Mouse (Mus musculus): ENCODE measurements around the gene Stra6l.

Stra6l gene

DNA sequence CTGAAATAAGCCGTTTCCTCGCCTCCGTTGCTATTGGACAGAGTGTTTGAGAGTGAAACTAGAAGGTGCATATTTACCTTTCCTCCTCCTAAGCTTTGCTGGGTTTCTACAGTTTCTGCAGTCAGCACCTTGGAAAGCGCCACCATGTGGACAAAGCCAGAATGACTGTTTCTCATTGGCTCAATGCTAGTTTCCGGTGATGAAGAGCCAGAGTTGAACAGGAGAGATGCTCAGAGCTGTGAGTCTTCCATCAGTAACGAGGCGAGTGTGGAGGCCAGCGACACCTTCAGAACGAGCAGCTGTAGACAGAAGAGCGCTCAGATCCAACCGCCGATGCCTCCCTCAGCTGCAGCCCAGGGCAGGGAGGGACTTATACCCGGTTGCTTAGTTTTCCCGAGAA, 4.1 kb upstream of the Stra6l start:
- peak in 1 of 2 experiments; percentile 52 for DNase-seq (ENCODE audit: low spot score in 2 of 2)

DNA sequence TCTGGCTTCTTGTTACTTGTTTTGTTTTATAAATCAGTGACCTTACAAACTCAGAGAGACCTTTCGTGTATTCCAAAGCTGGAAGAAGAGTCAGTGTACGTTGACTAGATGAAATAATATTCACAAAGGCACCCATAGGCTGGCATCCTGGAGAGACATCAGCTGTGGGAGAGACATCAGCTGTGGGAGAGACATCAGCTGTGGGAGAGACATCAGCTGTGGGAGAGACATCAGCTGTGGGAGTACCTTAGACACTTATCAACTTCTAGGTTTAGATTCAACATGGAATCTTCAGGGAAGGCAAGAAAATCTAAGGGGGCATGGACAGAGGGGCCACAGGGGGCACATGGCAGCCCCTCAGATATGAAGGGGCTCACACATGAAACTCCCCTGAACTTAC, 2.2 kb upstream of the Stra6l start:
- no peak for DNase-seq (ENCODE audit: low spot score in 2 of 2)

DNA sequence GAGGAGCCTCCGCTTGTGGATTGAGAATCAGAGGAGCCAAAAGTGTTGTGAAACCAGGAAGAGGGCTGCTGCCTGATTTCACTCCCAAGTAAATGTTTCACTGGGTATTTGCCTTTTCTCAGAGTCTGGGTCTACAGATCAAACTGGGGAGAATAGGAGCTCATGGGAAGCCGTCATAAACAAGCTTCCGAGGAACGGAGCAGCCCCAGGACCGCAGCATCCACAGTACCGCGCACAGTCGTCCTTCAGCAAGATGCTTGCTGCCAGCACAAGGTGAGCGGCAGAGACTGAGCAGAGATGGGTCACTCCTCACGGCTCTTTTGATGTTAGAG, 327 bp downstream of the Stra6l start:
- DNase-seq (ENCODE audit: low spot score in 2 of 2), result no peak

DNA sequence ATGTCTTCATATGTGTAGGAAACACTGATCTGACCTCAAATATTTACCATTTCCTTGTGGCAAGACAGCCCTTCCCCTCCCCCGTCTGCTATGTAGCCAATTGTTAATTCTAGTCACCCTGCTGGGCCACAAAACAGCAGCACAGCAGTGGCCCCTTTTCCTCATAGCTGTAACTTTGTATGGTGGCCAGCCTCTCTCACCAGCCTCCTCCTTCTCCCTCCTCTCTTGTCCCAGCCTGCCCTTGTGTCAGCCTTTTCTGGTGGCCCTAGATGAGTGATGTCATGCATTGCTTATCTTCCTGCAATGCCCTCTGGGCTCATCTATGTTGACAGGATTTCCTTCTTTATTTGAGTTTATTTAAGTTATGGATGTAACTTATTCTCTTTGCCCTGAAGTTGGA, 955 bp downstream of the Stra6l start:
- no peak for DNase-seq (ENCODE audit: low spot score in 2 of 2)

DNA sequence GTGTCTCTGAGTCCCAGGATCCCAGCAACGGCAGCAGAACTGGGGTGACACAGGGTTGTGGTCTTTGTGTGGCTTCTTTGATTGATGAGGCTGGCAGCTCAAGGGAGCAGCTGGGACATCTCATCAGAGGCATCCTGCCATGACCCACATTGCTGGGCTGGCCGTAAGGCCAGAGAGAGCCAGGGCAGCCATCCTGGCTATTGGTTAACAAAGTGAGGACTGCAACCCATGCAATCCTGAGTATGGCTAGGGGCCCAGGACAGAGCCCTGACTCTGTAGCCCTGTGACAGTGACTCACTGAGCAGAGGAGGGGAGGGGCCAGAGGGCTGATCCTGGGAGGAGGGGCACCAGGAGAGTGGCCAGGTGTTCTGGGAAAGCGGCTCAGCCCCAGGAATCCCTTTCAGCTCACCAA, 3.2 kb downstream of the Stra6l start:
- DNase-seq (ENCODE audit: low spot score in 2 of 2), result no peak

DNA sequence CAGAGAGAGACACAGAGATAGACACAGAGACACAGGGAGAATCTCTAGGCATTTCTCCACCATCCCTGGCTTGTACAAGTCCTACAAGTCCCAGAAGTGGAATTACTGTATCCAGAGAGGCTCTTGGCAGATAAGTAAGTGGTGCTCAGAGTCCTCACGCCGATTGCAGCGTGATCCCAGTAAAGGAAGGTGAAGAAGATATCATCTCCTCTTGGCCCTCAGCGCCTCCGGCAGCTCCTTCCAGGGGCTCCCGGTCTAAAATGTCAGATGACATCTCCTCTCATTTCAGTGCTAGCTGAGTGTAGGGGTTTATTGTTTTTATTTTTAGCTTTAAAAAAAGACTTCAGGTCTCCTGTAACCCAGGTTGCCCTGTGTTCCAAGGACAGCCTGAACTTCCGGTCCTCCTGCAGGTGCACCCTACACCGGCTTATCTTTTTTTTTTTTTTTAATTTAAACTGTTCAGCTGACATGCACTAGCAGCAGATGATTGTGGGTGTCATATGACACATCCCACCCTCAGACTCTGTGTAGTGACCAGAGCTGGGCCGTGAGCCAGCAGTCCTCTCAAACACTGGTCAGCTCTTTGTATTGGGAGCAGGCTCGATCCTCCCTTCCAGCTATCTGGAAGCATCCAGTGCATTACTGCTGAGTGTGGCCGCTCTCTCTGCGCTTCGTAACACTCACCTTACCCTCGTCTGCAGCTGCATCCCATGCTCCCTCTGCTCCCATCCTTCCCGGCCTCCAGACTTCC, 5.2 kb downstream of the Stra6l start:
- DNase-seq (ENCODE audit: low spot score in 2 of 2), result no peak

DNA sequence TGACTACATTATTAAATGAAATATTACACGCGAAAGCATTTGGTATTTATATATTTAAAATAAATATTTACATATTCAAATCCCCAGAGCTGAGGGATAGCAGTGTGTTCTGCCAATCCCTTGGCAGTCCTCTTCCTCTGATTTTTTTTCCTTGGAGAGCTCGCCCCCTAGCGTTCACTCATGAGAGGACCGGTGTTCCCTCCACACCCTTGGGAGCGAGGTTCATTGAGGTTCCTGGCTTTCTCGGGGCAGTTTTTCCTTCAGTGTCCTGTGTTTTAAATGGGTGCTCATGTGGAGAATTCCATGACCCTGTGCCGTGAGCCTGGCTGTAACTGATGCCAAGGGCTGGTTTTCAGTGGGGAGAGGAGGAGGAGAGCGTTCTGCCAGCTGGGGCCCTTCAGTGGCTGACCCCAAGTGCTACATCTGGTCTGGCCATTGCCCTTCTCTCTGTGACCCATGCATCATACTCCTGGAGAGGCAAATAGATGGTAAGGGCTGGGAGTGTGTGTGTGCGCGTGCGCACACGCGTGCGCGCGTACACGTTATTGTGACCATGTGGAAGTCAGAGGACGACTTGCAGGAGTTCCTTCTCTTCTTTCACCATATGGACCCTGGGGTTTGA, 7.5 kb downstream of the Stra6l start:
- DNase-seq (ENCODE audit: low spot score in 2 of 2), result peak; percentile 75 to 87

DNA sequence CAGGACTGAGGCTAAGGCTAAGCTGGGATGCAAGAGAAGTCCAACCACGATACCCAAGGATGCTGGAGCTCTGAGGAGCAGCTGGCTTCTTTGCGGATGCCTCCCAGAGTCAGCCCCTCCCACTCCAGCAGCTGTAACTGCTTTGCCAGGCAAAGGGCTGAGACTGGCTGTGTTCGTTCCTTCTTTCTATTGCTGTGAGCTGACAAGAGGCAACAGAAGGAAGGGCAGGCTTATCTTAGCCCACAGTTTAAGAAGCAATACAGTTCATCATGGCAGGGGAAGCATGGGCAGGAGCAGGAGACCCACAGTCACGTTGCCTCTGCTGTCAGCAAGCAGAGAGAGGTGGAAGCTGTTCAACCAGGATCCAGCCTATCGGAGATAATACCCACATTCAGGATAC, 12.7 kb downstream of the Stra6l start:
- DNase-seq (ENCODE audit: low spot score in 2 of 2), result no peak

DNA sequence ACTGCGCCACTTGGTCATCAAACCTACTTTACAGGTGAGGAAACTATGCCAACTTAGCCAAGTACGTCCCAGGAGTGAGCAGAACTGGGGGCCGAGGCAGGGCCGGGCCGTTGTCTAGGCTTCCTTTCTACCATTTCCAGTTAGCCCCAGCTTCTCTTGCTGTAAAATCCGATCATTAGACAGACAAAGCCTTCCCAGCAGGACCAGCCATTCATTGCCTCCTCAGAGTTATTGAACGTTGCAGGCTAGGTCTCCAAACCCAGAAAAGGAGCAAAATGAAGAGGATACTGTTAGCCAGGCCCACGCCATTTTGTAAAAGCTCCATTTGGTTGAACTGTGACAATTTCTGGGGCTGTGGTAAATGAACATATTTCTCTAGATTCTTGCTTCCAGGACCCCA, 19.0 kb downstream of the Stra6l start:
- DNase-seq (ENCODE audit: low spot score in 2 of 2), result no peak

DNA sequence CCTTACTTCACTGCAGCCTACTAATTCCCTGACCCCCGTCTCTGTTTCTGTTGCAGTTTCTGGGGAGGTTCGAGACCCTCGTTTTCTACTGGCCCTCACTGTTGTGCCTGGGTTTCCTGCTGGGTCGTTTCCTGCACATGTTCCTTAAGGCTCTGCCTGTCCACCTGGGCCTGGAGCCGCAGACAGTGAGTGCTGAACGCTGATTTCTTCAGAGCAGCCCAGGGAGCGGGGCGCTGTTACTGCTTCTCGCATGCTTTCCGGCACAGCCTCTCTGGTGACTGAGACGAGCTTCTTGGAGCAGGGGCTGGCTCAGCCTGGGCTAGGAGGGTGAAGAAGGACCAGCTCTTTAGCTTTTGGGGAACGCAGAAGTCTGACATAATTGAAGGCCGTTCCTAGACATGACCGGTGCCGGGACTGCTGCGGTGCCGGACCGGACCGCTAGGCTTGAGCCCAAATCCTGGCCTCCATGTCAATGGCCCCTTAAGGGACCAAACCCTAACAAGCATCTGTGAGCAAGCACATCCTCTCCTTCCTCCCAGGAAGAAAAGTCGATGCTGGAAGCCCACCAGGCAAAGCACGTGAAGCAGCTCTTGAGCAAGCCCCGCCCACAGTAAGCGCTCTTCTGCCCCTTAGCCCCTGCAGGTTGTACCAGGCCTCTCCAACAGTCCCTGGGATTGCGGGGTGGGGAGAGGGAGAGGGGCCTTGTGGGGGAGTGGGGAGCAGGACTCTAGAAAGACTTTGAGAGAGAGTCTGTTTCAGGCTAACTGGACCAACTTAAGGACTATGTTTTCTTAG, 20.8 kb downstream of the Stra6l start:
- no peak for DNase-seq (ENCODE audit: low spot score in 2 of 2)

DNA sequence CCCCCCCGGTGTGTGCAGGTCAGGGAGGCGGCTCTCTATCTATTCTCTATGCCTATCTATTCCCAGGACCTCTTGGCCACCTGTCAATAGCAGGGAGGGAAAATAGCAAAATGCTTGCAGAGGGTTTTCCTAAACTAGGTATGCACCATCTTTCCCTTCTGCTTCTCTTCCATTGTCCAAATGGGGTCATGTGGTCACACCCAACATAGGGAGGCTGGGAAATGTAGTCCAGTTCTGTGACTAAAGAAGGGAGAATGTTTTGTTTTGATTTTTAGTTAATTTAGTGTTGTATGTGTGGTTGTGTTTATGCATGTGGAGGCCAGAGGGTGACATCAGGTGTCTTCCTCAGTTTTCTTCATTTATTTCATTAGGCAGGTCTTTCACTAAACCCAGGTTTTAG, 23.7 kb downstream of the Stra6l start:
- no peak for DNase-seq (ENCODE audit: low spot score in 2 of 2)

DNA sequence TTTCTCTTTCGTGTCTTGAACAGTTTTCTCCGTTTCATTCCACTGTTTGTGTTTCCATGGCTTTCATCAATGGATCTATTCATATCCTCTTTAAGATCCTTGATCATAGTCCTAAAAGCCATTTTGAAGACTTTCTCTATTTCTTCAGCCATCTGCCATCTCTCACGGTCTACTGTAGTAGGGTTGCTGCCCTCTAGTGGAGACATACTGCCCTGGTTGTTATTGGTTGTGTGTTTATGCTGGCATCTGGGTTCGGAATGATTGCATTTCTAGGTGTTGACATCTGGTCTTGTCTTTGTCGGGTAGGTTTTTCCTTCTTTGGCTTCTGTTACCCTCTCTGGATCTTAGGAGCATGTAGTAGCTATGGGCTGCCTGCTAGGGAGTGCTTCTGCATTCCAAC, 30.5 kb downstream of the Stra6l start:
- DNase-seq (ENCODE audit: low spot score in 2 of 2), result peak; percentile 34

DNA sequence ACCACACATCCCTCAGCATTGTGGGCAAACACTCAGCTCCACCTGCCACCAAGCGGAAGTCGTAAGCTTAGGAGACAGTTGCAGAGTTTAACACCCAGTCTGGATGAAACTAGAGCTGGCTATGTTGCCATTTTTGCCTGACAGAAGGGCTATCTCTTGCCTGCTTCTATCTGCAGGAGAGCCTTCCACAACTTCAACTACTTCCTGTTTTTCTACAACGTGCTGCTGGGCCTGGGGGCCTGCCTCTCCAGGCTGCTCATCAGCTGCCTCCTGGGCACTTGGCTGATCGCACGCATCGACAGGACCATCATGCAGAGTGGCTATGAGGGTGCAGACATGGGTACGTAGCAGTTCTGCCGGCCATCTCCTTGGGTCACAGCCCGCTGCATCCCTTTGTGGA, 34.1 kb downstream of the Stra6l start:
- DNase-seq (ENCODE audit: low spot score in 2 of 2), result no peak

DNA sequence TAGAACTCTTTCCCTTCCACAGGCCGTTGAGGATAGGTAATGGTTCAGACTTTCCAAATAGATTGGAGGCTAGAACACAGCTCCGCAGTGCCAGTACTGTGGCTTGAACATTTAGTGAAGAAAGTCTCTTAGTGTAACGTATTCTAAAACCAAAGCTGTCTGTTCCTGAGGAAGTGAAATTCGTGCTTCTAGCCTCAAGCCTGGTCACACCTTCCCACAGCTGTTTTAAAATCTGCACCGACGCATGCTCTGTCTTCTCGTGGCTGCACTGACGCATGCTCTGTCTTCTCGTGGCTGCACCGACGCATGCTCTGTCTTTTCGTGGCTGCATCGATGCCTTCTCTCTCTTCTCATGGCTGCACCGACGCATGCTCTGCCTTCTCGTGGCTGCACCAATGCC, 34.8 kb downstream of the Stra6l start:
- DNase-seq (ENCODE audit: low spot score in 2 of 2), result no peak

DNA sequence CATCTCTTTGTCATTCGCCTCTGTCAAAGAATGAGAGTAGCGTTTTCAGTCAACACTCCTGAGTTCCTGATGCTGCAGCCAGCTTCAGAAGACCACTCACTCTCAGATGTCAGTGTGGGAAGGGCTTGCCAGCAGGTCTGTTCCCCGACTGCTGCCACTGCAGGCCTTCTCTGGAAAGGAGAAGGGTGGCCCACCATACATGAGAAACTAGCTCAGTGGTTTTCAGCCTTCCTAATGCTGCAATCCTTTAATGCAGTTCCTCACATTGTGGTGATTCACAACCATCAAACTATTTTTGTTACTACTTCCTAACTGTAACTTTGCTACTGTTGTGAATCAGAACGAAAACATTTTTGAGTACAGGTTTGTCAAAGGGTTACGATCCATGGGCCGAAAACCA, 41.0 kb downstream of the Stra6l start:
- no peak for DNase-seq (ENCODE audit: low spot score in 2 of 2)

DNA sequence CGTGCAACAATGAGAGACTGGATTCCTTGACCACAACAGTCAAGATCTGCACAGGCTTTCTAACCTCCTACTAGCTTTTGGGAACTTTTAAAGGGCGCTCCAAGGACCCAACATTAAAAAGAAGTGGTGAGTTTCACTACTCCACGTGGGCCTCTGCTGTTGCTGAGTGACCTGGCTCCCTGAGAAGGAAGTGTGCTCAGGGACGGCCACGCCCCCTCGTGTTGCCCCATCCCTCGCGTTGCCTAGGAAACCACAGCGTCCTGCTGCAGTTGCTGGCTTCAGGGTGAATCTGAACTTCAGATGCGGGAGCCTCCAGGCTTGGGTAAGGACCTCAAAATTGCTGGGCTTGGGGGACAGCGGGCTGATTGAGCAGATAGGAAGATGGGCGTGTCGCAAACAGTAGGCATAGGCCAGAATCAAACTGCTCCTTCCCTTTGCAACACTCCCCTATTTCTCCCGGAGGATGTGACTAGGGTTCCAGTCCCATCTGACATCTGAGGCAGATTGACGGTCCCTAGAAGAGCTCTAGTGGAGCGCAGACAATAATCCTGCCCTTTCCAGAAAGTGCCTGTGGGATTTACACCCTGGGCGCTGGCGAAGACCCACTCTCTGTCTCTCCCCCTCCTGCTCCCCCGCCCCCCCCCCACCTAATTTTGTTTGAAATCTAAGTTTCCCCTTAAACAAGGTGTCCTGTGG, 41.8 kb downstream of the Stra6l start, which contains the start of gene Ccdc180:
Gene Ccdc180, plus strand, starts transcription at position 238 of the 696 bp plus-strand sequence.
- peak; percentile 66 to 76 for DNase-seq (ENCODE audit: low spot score in 2 of 2)

DNA sequence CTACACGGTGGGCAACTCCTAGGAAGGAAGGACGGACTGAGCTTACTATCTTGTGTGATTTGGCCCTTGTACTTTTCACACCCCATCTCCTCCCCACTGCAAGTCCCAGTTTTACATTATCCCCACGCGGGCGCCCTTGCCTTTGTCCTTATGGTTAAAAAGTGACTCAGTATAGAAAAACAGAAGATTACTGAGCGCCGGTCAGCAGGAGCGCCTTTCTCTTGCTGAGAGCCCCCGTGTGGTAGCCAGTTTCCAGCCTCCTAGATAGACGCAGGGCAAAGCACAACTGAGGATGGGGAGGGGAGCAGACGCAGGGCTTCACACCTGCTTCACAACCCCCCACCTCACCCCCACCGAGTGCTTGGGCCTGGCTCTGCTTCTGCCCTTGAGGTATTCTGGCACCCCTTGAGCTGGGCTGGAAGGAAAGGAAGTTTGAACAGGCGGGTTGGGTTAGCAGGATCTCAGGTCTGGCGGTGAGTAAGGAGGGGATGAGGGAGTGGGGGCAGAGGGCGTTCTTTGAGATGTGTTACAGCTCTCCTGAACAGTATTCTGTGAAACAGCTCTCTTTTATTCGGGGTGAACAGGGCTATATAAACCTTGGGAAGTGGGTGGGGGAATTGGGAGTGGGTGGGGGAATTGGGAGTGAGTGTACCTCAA, 48.1 kb downstream of the Stra6l start:
- DNase-seq (ENCODE audit: low spot score in 2 of 2), result no peak

DNA sequence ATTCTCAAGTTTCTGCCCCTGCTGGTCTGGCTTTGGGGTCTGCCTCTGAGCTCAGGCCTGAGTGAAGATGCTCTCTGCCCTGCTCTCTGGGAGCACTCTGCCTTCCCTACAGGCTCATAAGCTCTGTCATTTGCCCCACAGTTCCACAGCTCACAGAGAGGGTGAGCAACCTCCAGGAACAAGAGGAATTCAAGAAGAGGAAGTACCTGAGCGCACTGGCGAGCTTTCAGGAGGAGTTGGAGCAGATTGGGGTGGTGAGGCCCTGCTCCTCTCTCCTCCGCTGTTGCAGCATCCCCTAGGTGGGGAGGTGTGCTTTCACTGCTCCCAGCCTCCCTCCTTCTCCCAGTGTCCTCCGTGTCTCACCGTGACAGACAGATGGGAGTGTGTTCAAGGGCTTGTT, 49.9 kb downstream of the Stra6l start:
- no peak for DNase-seq (ENCODE audit: low spot score in 2 of 2)

DNA sequence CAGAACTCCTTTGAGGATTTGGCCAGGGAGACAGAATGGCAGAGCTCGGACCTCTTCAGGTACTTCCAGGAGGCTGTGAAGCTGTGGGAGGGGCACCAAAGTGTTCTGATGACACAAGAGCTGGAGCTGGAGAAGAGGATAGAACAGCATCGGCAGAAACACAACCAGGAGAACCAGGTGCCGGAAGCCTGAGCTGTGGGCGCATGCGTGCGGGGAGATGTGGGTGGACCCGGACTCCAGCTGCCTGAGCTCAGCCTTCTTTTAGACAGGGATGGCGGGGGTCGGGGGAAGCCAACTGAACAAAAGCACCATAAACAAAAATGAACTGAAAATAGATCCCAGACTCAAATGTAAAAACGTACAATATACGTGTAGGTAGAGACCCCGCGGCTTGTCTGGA, 60.8 kb downstream of the Stra6l start:
- no peak for DNase-seq (ENCODE audit: low spot score in 2 of 2)

DNA sequence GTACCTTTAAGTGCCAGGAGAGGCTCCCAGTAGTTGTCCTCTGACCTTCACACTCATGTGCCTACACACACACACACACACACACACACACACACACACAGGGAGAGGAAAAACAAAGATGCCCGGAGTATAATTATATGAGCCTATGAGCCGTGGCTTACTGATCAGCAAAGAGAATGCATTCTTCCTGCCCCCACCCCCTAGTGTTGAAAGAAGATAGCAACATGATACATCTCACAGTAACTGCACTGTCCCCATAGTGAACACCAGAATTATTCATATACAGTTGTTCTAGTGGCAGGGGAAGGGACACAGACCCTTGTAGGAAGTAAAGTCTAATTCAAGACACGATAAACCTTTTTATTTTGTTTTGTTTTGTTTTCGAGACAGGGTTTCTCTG, 61.5 kb downstream of the Stra6l start:
- no peak for DNase-seq (ENCODE audit: low spot score in 2 of 2)

DNA sequence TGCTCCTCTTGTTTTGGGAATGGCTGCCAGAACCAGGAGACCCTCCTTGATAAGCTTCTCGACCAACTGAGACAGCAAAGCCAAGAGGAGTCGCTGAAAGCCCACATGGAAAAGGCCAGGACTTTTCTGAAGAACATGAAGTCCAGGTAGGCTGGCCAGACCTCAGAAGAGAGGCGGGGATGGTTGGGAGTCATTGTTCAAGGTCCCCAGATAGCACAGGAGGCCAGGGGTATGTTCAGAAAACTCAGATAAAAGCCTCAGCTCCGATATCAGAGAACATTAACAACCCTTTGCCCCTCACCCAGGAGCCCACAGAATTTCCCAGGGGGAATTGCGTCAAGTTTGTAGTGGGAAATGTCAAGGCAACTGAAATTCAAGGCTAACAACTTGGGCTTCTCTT, 62.8 kb downstream of the Stra6l start:
- no peak for DNase-seq (ENCODE audit: low spot score in 2 of 2)

DNA sequence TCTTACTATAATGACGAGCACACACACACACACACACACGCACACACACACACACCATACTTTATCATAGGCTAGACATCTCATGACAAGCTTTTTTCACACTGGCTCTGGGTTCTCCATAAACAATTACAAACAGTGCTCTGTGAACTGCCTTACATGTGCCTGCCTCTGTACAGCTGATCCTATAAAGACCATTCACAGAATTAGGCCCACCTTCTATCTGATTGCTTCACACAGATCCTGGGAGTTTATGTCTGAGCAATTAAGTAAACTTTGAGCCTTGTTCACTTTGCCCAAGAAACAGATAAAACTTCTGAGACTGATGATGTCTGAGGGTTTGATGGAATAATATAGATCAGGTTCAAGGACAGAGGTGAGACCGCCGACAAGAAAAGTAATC, 63.4 kb downstream of the Stra6l start:
- DNase-seq (ENCODE audit: low spot score in 2 of 2), result no peak

All from right cerebral cortex, postnatal 10 days (tissue).